Mouse (Mus musculus) spleen, adult 2 months (tissue): Measurements from ENCODE around the gene Cfl1.

ENCODE experiments used
- CTCF ChIP-seq: fragments of 200-500 bp; IDR thresholded peaks from 2 replicates; pipeline ENCODE4 v1.5.1; 2011; ENCODE audit warnings: mild to moderate bottlenecking, inconsistent platforms; ENCODE audit not compliant: insufficient read depth, insufficient read length, insufficient replicate concordance; ENCODE audit errors: extremely low read depth
- POLR2A ChIP-seq: fragments of 200-500 bp; IDR thresholded peaks from 2 replicates; pipeline ENCODE4 v1.6.1; 2011; ENCODE audit warnings: low read depth, low read length, inconsistent platforms

- TF ChIP-seq CTCF = no peak
- TF ChIP-seq POLR2A = no peak
Measured at GRCm38 (mm10) chr19:5455568-5455967, 34.7 kb upstream of the Cfl1 start.
